Mouse (Mus musculus) spleen, embryonic (tissue): ENCODE measurements around the gene Olfm2.

Source experiments
- CTCF ChIA-PET: fragments of 350-600 bp; sonication (Branson Sonifier 250); formaldehyde crosslinking; loops from one replicate; lab custom pipeline; 2022; lab: Charles Lee

Olfm2 gene

DNA sequence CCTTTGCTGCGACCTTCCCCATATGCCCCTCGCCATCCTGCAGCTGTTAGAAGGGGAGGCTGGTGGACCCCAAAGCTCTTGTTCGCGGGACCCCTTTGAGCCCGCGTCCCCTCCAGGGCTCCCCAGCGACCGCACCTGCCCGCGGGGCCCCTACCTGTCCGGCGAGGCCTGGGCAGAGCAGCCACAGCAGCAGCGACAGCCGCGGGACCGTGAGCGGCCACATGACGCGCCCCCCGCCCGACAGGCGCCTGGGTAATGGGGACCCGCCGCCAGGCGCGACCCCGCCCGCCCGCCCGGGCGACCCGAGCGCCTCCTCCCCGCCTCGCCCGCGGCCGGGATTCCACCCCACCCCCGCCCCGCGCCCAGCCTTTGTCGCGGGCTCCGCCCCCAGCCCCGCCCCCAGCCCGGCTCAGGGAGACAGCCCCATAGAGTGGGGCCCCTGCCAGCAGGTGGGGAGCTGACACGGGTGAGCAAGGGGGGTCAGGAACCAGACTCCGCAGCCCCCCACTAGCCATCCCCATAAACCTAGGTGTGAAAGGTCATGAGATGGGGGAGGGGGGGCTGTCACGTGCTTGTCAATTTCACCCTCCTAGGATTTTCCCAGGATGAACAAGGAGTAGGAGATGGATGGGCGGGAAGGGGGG is at the start of gene Olfm2:
Olfm2 (minus strand) TSS at position 333 of the 644 bp plus-strand sequence.
- CTCF ChIA-PET: no interaction called here

DNA sequence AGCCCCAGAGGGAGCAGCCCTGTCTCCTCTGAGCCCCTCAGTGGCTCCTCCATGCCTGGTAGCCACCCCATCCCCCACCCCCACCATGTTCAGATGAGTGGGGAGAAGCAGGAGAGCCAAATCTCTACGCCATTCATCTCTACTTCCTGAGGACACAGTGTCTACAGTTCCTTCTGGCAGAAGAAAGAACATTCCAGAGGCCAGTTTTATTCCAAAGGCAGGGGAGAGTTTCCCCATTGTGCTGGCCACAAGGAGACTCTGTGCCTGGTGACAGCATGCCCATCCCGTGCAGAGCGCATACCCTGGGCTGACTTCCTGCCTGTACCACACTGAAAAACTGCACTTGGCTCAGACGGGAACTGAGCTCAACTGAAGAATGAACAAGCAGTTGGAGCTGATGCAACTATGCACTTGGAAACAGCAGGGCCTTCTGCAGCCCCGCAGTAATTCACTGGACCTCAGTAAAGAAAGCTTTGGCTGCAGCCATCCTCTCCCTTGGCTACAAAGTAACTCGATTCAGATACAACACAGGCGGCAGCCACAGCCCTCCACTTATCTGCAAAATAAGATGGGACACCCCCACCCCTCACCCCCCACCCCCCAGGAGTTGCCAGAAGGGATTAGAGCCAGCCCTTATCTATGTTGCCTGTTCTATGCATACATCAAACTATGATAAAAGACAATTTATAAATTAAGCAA is 48.1 kb upstream of the Olfm2 start:
- CTCF ChIA-PET: no interaction called here

DNA sequence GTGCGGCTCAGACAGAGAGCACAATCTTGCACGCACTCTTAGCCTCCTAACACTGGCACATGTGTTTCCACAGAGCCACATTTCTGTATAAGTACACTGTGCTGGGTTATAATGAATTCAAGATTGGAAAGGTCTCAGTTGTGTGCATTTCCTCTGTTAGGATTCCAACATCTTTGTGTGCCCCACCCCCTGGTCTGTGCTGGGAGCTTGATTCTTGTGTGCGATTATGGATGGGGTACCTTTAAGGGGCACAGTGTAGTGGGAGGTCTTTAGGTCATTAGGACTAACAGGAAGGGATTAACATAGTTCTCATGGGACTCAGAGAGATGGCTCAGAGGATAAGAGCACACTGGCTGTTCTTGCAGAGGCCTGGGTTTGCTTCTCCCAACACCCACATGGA is 44.2 kb upstream of the Olfm2 start:
- CTCF ChIA-PET: no interaction called here

DNA sequence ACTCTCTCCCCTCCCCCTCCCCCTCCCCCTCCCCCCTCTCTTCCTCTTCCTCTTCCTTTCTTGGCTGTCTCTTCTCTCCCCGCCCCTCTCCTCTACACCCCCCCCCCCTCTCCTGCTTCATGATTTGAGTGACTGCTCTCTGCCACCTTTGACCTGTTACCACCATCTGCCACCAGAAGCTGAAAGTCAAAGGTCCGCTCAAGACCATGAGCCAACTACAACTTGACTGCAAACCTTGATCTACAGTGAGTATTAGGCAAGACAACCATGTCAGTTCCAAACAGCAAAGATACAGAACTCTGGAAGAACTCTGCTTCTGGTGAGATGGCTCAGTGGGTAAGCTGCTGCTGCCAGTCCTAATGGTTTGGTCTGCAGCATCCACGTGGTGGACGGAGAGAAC is 43.5 kb upstream of the Olfm2 start:
- CTCF ChIA-PET: no interaction called here

DNA sequence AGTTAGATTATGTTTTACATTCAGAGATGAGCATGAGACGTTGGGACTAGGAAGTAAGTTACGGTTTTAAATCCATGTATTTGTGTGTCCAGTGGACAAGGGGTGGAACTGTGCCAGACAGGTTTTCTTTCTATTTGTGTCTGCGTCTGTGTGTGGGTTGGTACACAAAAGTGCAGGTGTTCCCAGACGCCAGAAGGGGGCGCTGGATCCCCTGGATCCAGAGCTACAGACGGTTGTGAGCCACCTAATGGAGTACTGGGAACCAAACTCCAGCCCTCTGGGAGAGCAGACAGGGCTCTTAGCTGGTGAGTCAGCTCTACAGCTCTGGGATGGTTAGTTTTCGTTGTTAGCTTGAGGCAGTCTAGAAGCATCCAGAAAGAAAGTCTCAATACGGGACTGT is 41.8 kb upstream of the Olfm2 start:
- CTCF ChIA-PET: no interaction called here

DNA sequence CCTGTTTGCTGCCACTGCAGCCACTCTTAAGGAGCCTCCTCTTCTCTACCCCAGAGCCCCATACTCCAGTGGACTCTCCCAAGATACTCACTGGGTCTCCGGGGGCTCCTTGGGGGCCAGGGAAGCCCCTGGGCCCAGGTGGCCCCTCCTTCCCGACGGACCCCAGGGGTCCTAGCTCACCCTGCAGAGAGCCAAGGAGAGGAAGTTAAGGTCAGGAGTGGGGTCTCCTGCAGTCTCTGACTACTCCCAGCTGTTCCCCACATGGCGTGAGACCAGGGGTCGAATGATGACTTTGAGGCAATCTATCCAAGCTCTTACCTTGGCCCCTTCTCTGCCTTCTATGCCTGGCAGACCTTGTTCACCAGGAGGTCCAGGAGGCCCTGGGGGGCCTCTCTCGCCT is 38.9 kb upstream of the Olfm2 start:
- CTCF ChIA-PET: no interaction called here

DNA sequence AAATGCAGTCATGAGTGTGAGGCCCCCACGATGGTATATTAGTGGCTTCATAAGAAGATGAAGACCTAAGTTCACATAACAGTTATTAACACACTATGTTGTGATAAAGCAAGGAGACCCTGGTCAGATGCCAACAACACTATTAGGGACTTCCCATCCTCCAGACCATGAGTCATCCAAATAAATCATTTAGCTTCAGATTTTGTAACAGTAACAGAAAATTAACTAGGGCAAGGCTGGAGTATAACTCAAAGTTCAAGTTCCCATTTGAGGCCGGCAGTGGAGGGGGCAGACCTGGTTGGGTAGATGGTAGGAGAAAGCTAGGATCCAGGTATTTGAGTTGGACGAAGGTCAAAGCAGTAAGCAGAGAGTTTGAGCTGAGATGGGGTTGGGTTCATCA is 35.1 kb upstream of the Olfm2 start:
- CTCF ChIA-PET: no interaction called here

DNA sequence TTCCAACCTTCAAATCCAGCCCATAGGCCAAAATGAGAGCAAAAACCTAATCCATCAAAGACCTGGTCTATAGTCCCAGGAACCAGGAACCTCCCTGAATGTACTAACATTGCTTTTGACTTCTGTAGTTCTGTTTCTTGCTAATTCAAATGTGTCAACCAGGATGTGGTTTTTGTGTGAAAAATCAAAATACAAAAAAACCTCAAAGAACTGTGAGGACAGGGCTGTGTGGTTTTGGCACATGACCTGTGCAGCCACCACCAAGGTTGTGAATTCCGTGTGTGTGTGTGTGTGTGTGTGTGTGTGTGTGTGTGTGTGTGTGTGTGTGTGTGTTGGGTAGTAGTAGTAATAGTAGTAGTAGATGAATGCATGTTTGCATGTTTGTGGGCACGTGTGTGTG is 19.1 kb upstream of the Olfm2 start:
- CTCF ChIA-PET: no interaction called here

DNA sequence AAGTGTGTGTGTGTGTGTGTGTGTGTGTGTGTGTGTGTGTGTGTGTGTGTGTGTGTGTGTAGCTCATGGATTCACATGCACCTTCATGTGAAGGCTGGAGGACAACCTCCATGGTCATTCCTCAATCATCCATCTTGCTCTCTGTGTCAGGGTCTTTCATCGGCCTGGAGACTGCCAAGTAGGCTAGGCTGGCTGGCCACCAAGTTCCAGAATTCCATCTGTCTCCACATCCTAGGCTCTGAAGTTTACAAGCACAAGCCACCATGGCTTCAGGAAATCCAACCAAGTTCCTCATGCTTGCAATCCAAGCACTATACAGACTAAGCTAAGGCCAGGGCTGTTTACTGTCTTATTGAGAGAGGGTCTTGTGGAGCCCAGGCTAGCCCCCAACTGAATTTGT is 16.9 kb upstream of the Olfm2 start:
- CTCF ChIA-PET: no interaction called here

DNA sequence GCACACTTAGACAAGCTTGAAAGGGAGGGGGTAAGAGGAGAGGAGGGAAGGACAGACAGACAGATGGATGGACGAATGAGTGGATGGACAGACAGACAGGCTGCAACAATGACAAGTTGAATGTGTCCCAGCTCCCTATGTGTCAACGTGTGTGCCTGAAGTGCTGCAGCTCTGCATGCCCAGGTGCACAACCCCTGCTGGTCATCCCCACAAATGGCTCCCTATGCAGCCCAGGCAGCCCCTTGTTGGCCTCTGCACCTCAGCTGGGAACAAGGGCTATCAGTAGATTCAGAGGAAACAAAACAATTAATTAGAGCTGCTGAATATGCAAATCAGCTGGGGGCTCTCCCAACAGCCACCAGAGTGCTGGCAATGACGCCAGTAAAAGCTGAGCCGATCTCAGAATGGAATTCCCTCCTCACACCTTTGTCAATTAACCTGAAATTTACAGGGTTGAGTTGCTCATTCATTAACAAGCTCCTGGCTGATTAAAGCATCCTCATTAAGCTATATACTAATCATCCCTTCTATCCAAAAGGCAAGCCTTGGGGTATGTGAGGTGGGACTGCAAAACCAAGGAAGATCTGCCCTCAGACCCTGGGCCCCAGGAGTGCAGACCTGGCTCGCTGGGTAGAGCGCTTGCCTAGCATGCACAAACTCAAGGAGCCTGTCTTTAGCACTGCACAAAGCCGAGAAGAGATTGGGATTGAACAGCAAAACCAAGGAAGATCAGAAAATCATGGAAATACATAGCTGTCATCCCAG is 16.2 kb upstream of the Olfm2 start:
- CTCF ChIA-PET: interaction anchor here (0.5 kb wide), 1 partner anchor 1118 kb away, joined by 3 read pairs; no protein-coding TSS in a partner anchor

DNA sequence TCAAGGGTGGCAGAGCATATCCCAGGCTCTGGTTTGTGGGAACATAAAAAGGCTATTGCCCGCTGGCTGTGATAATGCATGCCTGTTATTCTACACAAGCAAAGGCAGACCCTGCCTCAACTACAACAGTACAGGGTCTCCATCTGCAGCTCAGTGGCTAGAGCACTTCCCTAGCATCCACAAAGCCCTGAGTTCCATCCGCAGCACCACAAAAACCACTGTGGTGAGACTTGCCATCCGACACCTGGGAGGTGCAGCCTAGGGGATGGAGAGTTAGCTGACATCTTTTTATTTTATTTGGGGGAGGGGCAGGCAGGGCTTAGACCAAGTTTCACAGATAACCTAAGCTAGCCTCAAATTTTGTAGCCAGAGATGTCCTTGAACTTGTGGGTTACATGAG is 15.2 kb upstream of the Olfm2 start:
- CTCF ChIA-PET: interaction anchor here (0.6 kb wide), 1 partner anchor 1812 kb away, joined by 6 read pairs; no protein-coding TSS in a partner anchor

DNA sequence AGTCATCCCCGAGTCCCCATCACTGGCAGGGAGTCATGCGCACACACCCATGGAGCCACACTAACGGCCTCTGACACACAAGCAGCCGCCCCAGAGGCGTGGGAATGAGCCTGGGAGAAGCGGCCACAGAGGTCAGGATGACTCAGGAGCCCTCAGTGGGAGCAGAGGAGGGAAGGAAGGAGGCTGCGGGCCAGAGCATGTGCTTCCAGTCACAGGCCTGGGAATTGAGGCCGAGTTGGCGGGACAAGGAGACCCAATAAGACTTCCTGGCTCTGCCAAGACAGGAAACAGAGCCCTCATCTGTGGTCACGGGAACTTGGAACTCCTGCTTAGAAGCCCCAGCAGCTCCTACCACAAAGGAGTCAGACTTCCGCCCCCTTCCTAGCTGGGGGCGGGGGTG is 14.7 kb upstream of the Olfm2 start:
- CTCF ChIA-PET: no interaction called here

DNA sequence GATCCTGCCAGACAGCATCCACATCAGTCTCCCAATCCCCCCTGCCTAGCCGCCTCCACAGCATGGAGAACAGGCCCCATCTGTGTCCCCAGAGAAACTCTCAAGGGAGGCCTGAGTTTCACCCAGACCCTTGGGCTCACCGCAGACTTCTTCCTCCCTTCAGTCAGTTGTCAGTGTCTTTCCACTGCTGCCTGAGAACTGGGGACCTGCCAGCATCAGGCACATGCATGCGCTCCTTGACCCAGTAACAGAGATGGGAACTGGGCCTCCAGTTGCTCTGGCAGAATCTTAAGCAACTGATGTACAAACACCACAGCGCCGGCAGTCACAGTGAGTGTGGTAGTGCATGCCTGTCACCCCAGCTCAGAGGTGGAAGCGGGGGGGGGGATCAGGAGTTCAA is 12.7 kb upstream of the Olfm2 start:
- CTCF ChIA-PET: no interaction called here

DNA sequence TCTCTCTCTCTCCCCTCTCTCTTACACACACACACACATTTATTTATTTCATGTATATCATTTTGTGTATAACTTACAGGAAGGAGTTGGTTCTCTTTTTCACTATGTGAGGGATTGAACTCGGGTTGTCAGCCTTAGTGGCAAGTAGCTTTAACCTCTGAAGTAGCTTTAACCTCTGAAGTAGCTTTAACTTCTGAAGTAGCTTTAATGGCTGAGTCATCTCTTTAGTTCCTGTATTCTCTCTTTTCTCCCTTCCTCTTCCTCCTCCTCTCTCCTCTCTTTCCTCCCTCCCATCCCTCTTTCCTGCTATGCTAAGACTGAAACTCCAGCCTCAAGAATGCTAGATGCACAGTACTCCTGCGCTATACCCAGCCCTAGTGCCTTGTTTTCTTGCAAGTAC is 12.1 kb upstream of the Olfm2 start:
- CTCF ChIA-PET: no interaction called here

DNA sequence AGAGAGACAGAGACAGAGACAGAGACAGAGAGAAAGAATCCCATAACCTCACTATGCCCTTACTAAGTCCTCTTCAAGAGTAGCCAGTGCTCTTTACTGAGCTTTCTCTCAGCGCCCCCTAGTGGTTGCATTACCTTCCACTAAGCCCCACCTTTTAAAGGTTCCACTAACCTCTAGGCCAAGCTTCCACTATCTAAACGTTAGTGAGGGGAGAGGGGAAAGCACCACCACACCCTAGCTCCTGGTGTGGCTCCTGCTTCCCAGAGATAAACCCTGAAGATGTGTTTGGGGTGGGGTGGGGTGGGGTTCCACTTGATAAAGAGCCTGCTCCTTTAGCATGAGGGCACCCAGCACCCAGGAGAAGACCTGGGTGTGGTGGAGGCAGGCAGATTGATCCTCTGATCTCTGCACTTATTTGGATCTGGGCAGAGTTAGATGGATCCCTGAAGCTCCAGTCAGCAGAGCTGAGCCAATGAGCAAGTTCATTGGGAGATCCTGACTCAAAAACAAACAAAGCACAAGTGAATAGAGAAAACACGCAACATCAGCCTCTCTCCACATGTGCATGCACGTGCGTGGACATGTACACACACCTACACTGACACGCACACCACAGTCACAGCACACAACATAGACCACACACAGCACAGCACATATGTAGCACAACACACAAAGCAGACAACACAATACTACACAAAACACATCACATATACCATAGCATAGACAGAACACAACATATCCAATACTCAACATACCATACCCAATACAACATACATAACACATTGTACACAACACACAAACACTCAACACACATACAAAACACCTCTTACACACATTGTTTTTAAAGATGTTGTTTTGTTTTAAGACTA is 11.2 kb upstream of the Olfm2 start:
- CTCF ChIA-PET: interaction anchor here (1.6 kb wide), 1 partner anchor 95 kb away, joined by 6 read pairs; no protein-coding TSS in a partner anchor

DNA sequence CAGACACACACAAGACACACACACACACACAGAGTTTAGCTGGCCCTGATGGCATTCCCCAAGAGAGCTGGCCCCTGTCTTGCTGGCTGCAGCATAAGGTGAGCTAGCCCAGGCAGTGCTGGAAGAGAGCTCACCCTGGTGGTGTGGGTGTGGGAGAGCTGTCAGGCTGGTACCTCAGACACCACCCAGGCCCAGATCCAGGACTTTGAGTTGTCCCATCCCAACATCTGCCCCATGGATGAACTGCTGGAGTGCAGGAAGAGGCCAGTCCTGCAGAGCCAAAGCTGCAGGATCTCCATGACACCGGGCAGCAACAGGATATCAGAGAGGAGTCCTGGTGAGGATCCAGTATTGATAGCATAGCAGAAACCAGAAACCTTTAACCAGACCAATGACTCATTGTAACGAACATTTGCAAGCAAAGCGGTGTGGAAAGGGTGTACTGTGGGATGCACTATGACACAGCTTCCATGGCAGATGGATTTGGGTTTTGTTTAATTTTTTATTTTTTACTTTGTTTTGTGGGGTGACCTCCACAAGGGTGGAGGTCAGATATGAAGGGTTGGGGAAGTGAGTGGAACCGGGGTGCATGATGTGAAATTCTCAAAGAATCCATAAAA is 10.0 kb upstream of the Olfm2 start:
- CTCF ChIA-PET: interaction anchor here (1.6 kb wide), 1 partner anchor 94 kb away, joined by 6 read pairs; no protein-coding TSS in a partner anchor

DNA sequence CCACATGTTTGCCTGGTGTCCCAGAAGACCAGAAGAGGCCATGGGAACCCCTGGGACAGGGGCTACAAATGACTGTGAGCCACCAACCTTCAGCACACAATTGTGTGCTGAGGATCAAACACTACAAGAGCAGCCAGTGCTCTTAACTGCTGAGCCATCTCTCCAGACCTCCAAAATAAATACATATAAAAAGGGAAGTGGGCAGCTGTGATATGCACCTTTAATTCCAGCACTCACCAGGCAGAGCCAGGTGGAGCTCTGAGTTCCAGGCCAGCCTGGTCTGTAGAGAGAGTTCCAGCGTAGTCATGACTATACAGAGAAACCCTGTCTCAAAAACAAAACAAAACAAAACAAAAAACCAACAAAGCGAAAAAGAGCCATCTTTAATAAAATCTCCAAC is 8.2 kb upstream of the Olfm2 start:
- CTCF ChIA-PET: no interaction called here

DNA sequence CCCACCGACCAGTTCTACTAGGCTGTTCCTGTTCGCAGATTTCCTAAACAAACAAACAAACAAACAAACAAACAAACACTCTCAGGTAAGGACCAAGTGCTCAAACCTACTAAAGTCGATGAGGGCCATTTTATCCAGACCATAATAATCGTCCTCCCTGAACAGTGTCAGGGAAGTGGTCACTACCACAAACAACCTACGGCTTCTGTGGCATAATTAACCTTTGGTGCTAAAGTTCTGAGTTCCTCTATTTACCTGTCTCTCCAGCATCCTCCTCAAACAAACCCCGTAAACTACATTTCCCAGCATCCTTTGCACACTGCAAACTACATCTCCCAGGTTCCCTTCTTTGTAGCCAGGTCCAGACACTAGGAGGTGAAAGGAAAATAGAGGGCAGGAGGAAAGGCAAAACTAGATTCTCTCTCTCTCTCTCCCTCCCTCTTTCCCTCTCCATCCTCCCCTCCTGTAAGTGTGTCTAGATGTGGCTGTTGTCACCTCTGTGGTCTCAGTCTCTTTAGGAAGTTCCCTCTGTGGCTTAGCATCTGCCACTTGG is 5.4 kb upstream of the Olfm2 start:
- CTCF ChIA-PET: interaction anchor here (0.8 kb wide), 1 partner anchor 13 kb away, joined by 3 read pairs; no protein-coding TSS in a partner anchor

DNA sequence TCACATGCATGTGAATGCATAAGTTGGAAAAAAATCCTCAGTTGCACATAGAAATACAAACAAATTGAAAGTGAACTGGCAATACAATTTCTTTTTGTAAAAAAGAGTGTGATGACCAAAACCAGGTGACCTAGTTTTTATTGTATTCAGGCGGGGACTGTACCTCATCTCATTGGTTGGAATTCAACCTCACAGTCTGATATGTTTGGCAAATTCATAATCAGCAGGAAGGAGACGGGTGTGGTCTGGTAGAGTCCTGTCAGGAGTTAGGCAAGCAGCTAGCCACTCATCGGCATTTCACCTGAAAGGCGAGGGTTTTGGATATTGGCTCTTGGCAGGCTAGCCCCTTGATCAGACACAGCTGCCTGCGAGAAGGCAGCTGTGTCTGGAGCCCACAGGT is 3.1 kb upstream of the Olfm2 start:
- CTCF ChIA-PET: no interaction called here

DNA sequence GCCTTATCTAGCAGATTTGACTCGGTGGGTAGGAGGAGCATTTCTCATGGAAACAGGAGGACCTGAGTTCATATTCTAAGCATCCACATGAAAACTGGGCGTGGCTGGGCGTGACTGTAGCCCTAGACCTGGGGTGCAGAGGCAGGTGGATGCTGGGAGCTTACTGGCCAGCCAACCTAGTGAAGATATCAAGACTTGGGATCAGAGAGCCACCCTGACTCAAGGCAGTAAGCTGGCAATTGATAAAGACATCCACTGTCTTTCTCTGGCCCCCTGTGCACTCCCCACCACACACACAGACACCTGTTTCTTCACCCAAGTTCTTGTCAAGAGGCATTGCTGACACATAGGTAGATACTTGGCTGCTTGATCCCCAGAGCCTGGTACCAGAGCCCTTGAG is 2.4 kb upstream of the Olfm2 start:
- CTCF ChIA-PET: no interaction called here

DNA sequence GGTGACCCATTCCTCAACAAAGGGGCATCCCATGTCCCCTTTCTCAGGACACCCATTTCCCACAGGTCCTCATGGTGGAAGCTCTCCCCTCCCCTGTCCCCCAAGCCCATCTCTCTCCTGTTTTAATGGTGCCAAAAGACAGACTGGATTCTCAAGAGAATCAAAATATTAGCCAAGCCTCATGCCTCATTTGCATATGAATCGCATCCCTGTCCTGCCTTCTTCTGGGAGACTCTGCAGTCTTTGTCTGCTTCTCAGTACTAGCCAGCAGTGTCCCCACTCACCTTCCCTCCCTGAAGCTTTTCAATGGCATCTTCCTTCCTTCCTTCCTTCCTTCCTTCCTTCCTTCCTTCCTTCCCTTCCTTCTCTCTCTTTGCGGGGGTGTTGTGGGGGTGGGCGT is 1.5 kb upstream of the Olfm2 start:
- CTCF ChIA-PET: no interaction called here
